ENCODE assay signal across 18 mouse cellular contexts in genomic region chr13:56606724-56607123, GRCm38 (mm10). TPM values are rescaled to one million over a fixed set of nuclear protein-coding genes. Genes with fewer than 3 reads are reported as not detected.
A peak's percentile ranks its signal among the peaks of the same experiment; 100 is the strongest.
DNase-seq lines count a peak whose midpoint lies in the region; ATAC-seq and TF ChIP-seq lines count a peak whose summit lies in the region.
"Had no signal": no experiment of that assay in that cellular context is flagged by ENCODE, and none has a peak within 500 bp of the region (broad histone marks: within the 10 kb centered on the region; RNA-seq: fewer than 3 reads in every experiment).

No protein-coding gene starts in this region.

- no peak overlapping the region for H3K4me3 ChIP-seq in forebrain, embryonic 10.5 days
- H3K4me3 ChIP-seq in forebrain, embryonic 12.5 days (replicated peaks): no peak overlapping the region
- no peak overlapping the region for H3K4me3 ChIP-seq in kidney, embryonic 16.5 days (ENCODE audit: low read length)
- no peak overlapping the region for H3K4me3 ChIP-seq in kidney, adult 2 months (ENCODE audit: insufficient read depth, low read depth, low read length)
- no peak overlapping the region for H3K4me3 ChIP-seq in intestine, embryonic 15.5 days (replicated peaks)
- no peak overlapping the region for H3K4me3 ChIP-seq in small intestine, adult 2 months (ENCODE audit: low read depth, low read length)
- H3K4me3 ChIP-seq in forebrain, embryonic 11.5 days (ENCODE audit: low read depth, low read length): no peak overlapping the region
- H3K4me3 ChIP-seq: neural tube, embryonic 15.5 days had no signal

- no peaks in the 10 kb centered on the region for H3K36me3 ChIP-seq in forebrain, embryonic 10.5 days (replicated peaks)
- H3K36me3 ChIP-seq in forebrain, embryonic 12.5 days (replicated peaks): no peaks in the 10 kb centered on the region
- no peaks in the 10 kb centered on the region for H3K36me3 ChIP-seq in kidney, embryonic 16.5 days (ENCODE audit: insufficient read depth, low read length)
- H3K36me3 ChIP-seq in kidney, adult 2 months (ENCODE audit: control insufficient read depth, insufficient read depth, low read length): no peaks in the 10 kb centered on the region
- no peaks in the 10 kb centered on the region for H3K36me3 ChIP-seq in intestine, embryonic 15.5 days
- H3K36me3 ChIP-seq in small intestine, adult 2 months (ENCODE audit: control insufficient read depth, insufficient read depth, low read length): no peaks in the 10 kb centered on the region
- H3K36me3 ChIP-seq in forebrain, embryonic 11.5 days (ENCODE audit: control insufficient read depth, insufficient read depth, low read length): no peaks in the 10 kb centered on the region
- H3K36me3 ChIP-seq: neural tube, embryonic 15.5 days had no signal

- TF ChIP-seq POLR2A in kidney, adult 2 months (IDR thresholded peaks at IDR 0.05; ENCODE audit: low read depth, low read length): no peak
- no peak for TF ChIP-seq POLR2A in small intestine, adult 2 months (IDR thresholded peaks at IDR 0.05; ENCODE audit: low read depth, low read length)

- no peak for DNase-seq in forebrain, embryonic 10.5 days (ENCODE audit: extremely low spot score, low spot score)
- DNase-seq in kidney, adult 2 months: no peak
- no peak for DNase-seq in right cerebral cortex, postnatal 14 days
- no peak for DNase-seq in forebrain, embryonic 11.5 days (ENCODE audit: low spot score)
- DNase-seq: adrenal gland, postnatal 36 days; cerebellum, adult 9-11 months; heart, postnatal 14 days; thymus, postnatal 36 days had no signal

- H3K4me1 ChIP-seq in forebrain, embryonic 10.5 days: peaks cover 52% of the 10 kb centered on the region
- H3K4me1 ChIP-seq in forebrain, embryonic 12.5 days: peaks cover 19% of the 10 kb centered on the region
- H3K4me1 ChIP-seq in kidney, embryonic 16.5 days (ENCODE audit: insufficient read depth, low read length): peaks cover 39% of the 10 kb centered on the region
- H3K4me1 ChIP-seq in kidney, adult 2 months (ENCODE audit: control insufficient read depth, insufficient read depth, low read length): no peaks in the 10 kb centered on the region
- peaks cover 51% of the 10 kb centered on the region for H3K4me1 ChIP-seq in intestine, embryonic 15.5 days (replicated peaks)
- H3K4me1 ChIP-seq in small intestine, adult 2 months (ENCODE audit: control insufficient read depth, insufficient read depth, insufficient read length, low read length): peaks cover 13% of the 10 kb centered on the region
- H3K4me1 ChIP-seq in forebrain, embryonic 11.5 days (replicated peaks; ENCODE audit: control insufficient read depth, insufficient read depth, low read length): peaks cover 7% of the 10 kb centered on the region; the same call in 1 of the 2 replicates

- WGBS in forebrain, embryonic 10.5 days: 79% methylated on average over 11 of the region's 11 CpGs
- 75% methylated on average over 11 of the region's 11 CpGs for WGBS in forebrain, embryonic 12.5 days
- 32% methylated on average over 11 of the region's 11 CpGs for WGBS in kidney, embryonic 16.5 days
- WGBS in kidney, adult 2 months: 27% methylated on average over 11 of the region's 11 CpGs
- WGBS in intestine, embryonic 15.5 days: 62% methylated on average over 11 of the region's 11 CpGs
- WGBS in small intestine, adult 2 months: 74% methylated on average over 11 of the region's 11 CpGs
- WGBS in forebrain, embryonic 11.5 days: 77% methylated on average over 11 of the region's 11 CpGs

- no peak overlapping the region for H3K4me2 ChIP-seq in forebrain, embryonic 12.5 days
- no peak overlapping the region for H3K4me2 ChIP-seq in kidney, embryonic 16.5 days (replicated peaks; ENCODE audit: low read depth, low read length)
- no peak overlapping the region for H3K4me2 ChIP-seq in intestine, embryonic 15.5 days (replicated peaks)
- no peak overlapping the region for H3K4me2 ChIP-seq in forebrain, embryonic 11.5 days (ENCODE audit: low read depth, low read length, severe bottlenecking)
- H3K4me2 ChIP-seq: liver, embryonic 11.5 days; midbrain, embryonic 11.5 days; neural tube, embryonic 15.5 days had no signal

- ATAC-seq in forebrain, embryonic 12.5 days (ENCODE audit: low FRiP score): no peak
- no peak for ATAC-seq in kidney, embryonic 16.5 days (ENCODE audit: low FRiP score, low TSS enrichment)
- no peak for ATAC-seq in intestine, embryonic 15.5 days
- no peak for ATAC-seq in forebrain, embryonic 11.5 days (replicated peaks; ENCODE audit: low FRiP score)
- ATAC-seq: forebrain, embryonic 14.5 days; inflammation-experienced regulatory T-cells, adult 6 months had no signal

- TF ChIP-seq CTCF in kidney, adult 2 months (conservative IDR thresholded peaks at IDR 0.05; ENCODE audit: insufficient read depth, insufficient read length, low read depth, low read length): no peak
- TF ChIP-seq CTCF in small intestine, adult 2 months (IDR thresholded peaks at IDR 0.05; ENCODE audit: extremely low read depth, insufficient read length, insufficient replicate concordance, low read depth, low read length): no peak

- peaks cover 57% of the 10 kb centered on the region for H3K27me3 ChIP-seq in forebrain, embryonic 10.5 days (ENCODE audit: poor library complexity, severe bottlenecking)
- H3K27me3 ChIP-seq in forebrain, embryonic 12.5 days: peaks cover 41% of the 10 kb centered on the region
- H3K27me3 ChIP-seq in kidney, embryonic 16.5 days (ENCODE audit: insufficient read depth, low read length): 0 out of 2 replicates have a peak, but pooled peaks cover 4% of the 10 kb centered on the region
- no peaks in the 10 kb centered on the region for H3K27me3 ChIP-seq in kidney, adult 2 months (replicated peaks; ENCODE audit: control insufficient read depth, insufficient read depth, low read length)
- 0 out of 2 replicates have a peak, but pooled peaks cover 4% of the 10 kb centered on the region for H3K27me3 ChIP-seq in intestine, embryonic 15.5 days (replicated peaks)
- no peaks in the 10 kb centered on the region for H3K27me3 ChIP-seq in small intestine, adult 2 months (ENCODE audit: control insufficient read depth, insufficient read depth, low read length)
- H3K27me3 ChIP-seq in forebrain, embryonic 11.5 days (ENCODE audit: control insufficient read depth, insufficient read depth, low read length): peaks cover 13% of the 10 kb centered on the region; the same call in 1 of the 2 replicates

- H3K9me3 ChIP-seq in forebrain, embryonic 10.5 days: no peaks in the 10 kb centered on the region
- H3K9me3 ChIP-seq in forebrain, embryonic 12.5 days: no peaks in the 10 kb centered on the region
- no peaks in the 10 kb centered on the region for H3K9me3 ChIP-seq in kidney, embryonic 16.5 days (ENCODE audit: low read length)
- H3K9me3 ChIP-seq in intestine, embryonic 15.5 days: no peaks in the 10 kb centered on the region
- H3K9me3 ChIP-seq in forebrain, embryonic 11.5 days (ENCODE audit: control insufficient read depth, low read length): no peaks in the 10 kb centered on the region
- H3K9me3 ChIP-seq: neural tube, embryonic 15.5 days had no signal

- H3K27ac ChIP-seq in forebrain, embryonic 10.5 days: peak overlapping the region; percentile 51; the same call in 1 of the 2 replicates
- no peak overlapping the region for H3K27ac ChIP-seq in forebrain, embryonic 12.5 days
- H3K27ac ChIP-seq in kidney, embryonic 16.5 days (ENCODE audit: low read length): peak overlapping the region; percentile 66
- H3K27ac ChIP-seq in kidney, adult 2 months (ENCODE audit: insufficient read depth, low read depth, low read length): no peak overlapping the region
- peak overlapping the region; percentile 72 for H3K27ac ChIP-seq in intestine, embryonic 15.5 days
- peak overlapping the region; percentile 10; the same call in 1 of the 2 replicates for H3K27ac ChIP-seq in small intestine, adult 2 months (ENCODE audit: insufficient read depth, low read depth, low read length)
- no peak overlapping the region for H3K27ac ChIP-seq in forebrain, embryonic 11.5 days (ENCODE audit: low read depth, low read length)
- H3K27ac ChIP-seq: neural tube, embryonic 15.5 days had no signal

- no peak overlapping the region for H3K9ac ChIP-seq in forebrain, embryonic 12.5 days
- no peak overlapping the region for H3K9ac ChIP-seq in kidney, embryonic 16.5 days (replicated peaks; ENCODE audit: low read length)
- no peak overlapping the region for H3K9ac ChIP-seq in intestine, embryonic 15.5 days
- H3K9ac ChIP-seq in forebrain, embryonic 11.5 days (ENCODE audit: low read length): no peak overlapping the region
- H3K9ac ChIP-seq: neural tube, embryonic 15.5 days had no signal

RNA-seq across cellular contexts. Expression of gene Tgfbi, which starts 2.6 kb away (rescaled TPM):
- 20.1 and 22.1 TPM in 2 replicates for polyA plus RNA-seq in forebrain, embryonic 10.5 days (2016; fragmentation: Nextera tagmentation; extraction: Ambion mirVana)
- 21.4 and 24.0 TPM in 2 replicates for polyA plus RNA-seq in forebrain, embryonic 12.5 days (2016; fragmentation: Nextera tagmentation; extraction: Ambion mirVana)
- 133 and 135 TPM in 2 replicates for polyA plus RNA-seq in kidney, embryonic 16.5 days (2015; fragmentation: Nextera tagmentation; extraction: Ambion mirVana)
- 18.8 and 20.8 TPM in 2 replicates for polyA plus RNA-seq in kidney, adult 2 months (2012; rRNA removed)
- polyA plus RNA-seq in intestine, embryonic 15.5 days (2015; fragmentation: Nextera tagmentation; extraction: Ambion mirVana): 120 and 123 TPM in 2 replicates
- 67.9 and 221 TPM in 2 replicates for polyA plus RNA-seq in small intestine, adult 2 months (2012; rRNA removed)
- 26.1 and 26.2 TPM in 2 replicates for polyA plus RNA-seq in forebrain, embryonic 11.5 days (2014; fragmentation: Nextera tagmentation; extraction: Ambion mirVana)

RNA-seq across cellular contexts. Expression of gene Lect2, which starts 58.4 kb away (rescaled TPM):
- not detected in 2 replicates for polyA plus RNA-seq in forebrain, embryonic 10.5 days (2016; fragmentation: Nextera tagmentation; extraction: Ambion mirVana)
- not detected in 2 replicates for polyA plus RNA-seq in forebrain, embryonic 12.5 days (2016; fragmentation: Nextera tagmentation; extraction: Ambion mirVana)
- polyA plus RNA-seq in kidney, embryonic 16.5 days (2015; fragmentation: Nextera tagmentation; extraction: Ambion mirVana): 1.1 and 1.2 TPM in 2 replicates
- 0.19 TPM in 2 replicates for polyA plus RNA-seq in kidney, adult 2 months (2012; rRNA removed)
- polyA plus RNA-seq in intestine, embryonic 15.5 days (2015; fragmentation: Nextera tagmentation; extraction: Ambion mirVana): 12.4 and 13.2 TPM in 2 replicates
- polyA plus RNA-seq in small intestine, adult 2 months (2012; rRNA removed): 2.5 TPM in 1 of 2 replicates, not detected in the other
- polyA plus RNA-seq in forebrain, embryonic 11.5 days (2014; fragmentation: Nextera tagmentation; extraction: Ambion mirVana): not detected in 2 replicates
- polyA plus RNA-seq: forebrain, embryonic 14.5 days; inflammation-experienced regulatory T-cells, adult 6 months; midbrain, embryonic 11.5 days; neural tube, embryonic 15.5 days; testis, adult 2 months had no signal

Comparison
In these comparisons a context has a peak if more than half of its experiments do, and no peak if none do; other contexts are left out.
1. H3K27ac ChIP-seq: peak in forebrain, embryonic 10.5 days (single experiment), kidney, embryonic 16.5 days (single experiment), intestine, embryonic 15.5 days (single experiment) and small intestine, adult 2 months (single experiment); none in forebrain, embryonic 12.5 days (single experiment), kidney, adult 2 months (single experiment) and forebrain, embryonic 11.5 days (single experiment).